Mouse (Mus musculus) ES-Bruce4 (cell line): Measurements from ENCODE around the gene Ugt1a6b. TPM values are rescaled to one million over a fixed set of nuclear protein-coding genes. Genes with fewer than 3 reads are reported as not detected.

Experiments
- H3K27ac ChIP-seq: 2 replicates; pipeline ENCODE4 v1.5.1; 2012; ENCODE audit warnings: low read length, inconsistent platforms; ENCODE audit not compliant: insufficient read depth
- H3K27me3 ChIP-seq: 2 replicates; pipeline ENCODE4 v1.6.1; 2012; ENCODE audit warnings: mild to moderate bottlenecking, low read length, inconsistent platforms; ENCODE audit not compliant: control insufficient read depth, poor library complexity, insufficient read depth, severe bottlenecking
- H3K36me3 ChIP-seq: 2 replicates; pipeline ENCODE4 v1.6.1; 2012; ENCODE audit warnings: inconsistent platforms, mild to moderate bottlenecking, low read length, moderate library complexity; ENCODE audit not compliant: control insufficient read depth, poor library complexity, insufficient read depth, severe bottlenecking
- H3K4me1 ChIP-seq: one replicate; pipeline ENCODE4 v1.8.1; 2011; ENCODE audit warnings: low read length; ENCODE audit not compliant: control insufficient read depth, insufficient read depth
- H3K4me3 ChIP-seq: 2 replicates; pipeline ENCODE4 v1.5.1; 2011; ENCODE audit warnings: low read depth, mild to moderate bottlenecking, low read length
- H3K9ac ChIP-seq: 2 replicates; pipeline ENCODE4 v1.6.1; 2012; ENCODE audit warnings: low read depth, mild to moderate bottlenecking, inconsistent platforms; ENCODE audit not compliant: poor library complexity, severe bottlenecking
- H3K9me3 ChIP-seq: replicated peaks from 2 replicates; pipeline ENCODE4 v1.6.1; 2012; ENCODE audit warnings: mild to moderate bottlenecking, low read length, inconsistent platforms; ENCODE audit not compliant: control insufficient read depth, poor library complexity, insufficient read depth, severe bottlenecking
- CTCF ChIP-seq: IDR thresholded peaks from one replicate; pipeline ENCODE4 v1.8.1; 2011; ENCODE audit warnings: low read depth, low read length
- EP300 ChIP-seq: IDR thresholded peaks from 2 replicates; pipeline ENCODE4 v1.6.1; 2011; ENCODE audit warnings: low read depth, low read length; ENCODE audit not compliant: insufficient read depth
- POLR2A ChIP-seq: IDR thresholded peaks from one replicate; pipeline ENCODE4 v1.8.1; 2011; ENCODE audit warnings: low read length; ENCODE audit not compliant: insufficient read depth
- polyA plus RNA-seq: library from polyadenylated mRNA; stranded (reverse); fragments of >200 nt; gene quantifications from 2 replicates; pipeline ENCODE4 v1.2.4, GENCODE M21; 2011; ENCODE audit warnings: low read depth; ENCODE audit not compliant: missing spikeins, insufficient read depth, insufficient read length

Ugt1a6b gene
- polyA plus RNA-seq, 1 experiment = not detected

DNA sequence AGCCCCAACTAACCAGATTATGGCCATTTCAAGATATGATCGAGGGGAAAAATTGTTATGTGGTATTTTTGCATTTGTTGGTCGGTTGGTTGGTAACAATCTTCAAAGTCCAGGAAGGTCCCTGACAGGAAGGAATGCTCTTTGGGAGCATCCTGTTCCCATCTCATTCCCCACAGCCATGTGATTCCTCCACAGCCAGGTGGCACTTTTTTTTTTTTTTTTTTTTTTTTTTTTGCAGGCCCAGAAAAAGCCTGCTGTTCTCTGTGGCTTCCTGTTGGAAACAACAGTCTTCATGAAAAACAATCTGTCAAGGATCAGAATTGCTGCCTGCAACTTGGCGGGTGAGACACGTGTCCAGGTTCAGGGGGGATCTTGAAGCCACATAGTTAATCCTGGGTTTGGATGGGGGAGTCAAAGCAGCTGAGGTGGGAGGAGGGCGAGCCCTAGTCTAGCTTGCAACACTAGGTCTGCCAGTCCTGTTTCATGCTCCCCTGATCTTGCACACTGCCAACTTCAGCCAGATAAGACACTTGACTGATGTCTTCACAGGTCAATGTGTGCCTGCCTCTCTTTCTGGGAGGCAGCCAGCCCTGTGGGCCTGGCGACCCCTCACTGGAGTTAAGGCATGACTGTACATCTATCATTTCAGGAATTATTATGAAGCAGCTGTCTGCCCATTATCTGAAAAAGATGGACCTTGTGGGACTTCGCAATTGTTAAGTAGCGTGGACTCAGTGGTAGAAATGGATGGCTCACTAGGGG is 156.0 kb downstream of the Ugt1a6b start:
- no peak overlapping the region for H3K27ac ChIP-seq
- H3K4me3 ChIP-seq = no peak overlapping the region
- H3K9me3 ChIP-seq = no peaks in the 10 kb centered on the region
- peaks cover 17% of the 10 kb centered on the region for H3K36me3 ChIP-seq
- H3K9ac ChIP-seq = no peak overlapping the region
- H3K4me1 ChIP-seq = no peaks in the 10 kb centered on the region
- H3K27me3 ChIP-seq = no peaks in the 10 kb centered on the region
- TF ChIP-seq CTCF (no peak), POLR2A (no peak), EP300 (no peak)

GRCm38 (mm10) chr1:88259643-88260024 is 156.6 kb downstream of the Ugt1a6b start:
- no peaks in the 10 kb centered on the region for H3K27me3 ChIP-seq
- no peak overlapping the region for H3K4me3 ChIP-seq
- TF ChIP-seq EP300 (no peak), POLR2A (no peak), CTCF (no peak)
- no peak overlapping the region for H3K9ac ChIP-seq
- no peak overlapping the region for H3K27ac ChIP-seq
- H3K4me1 ChIP-seq = no peaks in the 10 kb centered on the region
- no peaks in the 10 kb centered on the region for H3K9me3 ChIP-seq
- H3K36me3 ChIP-seq = peaks cover 23% of the 10 kb centered on the region

GRCm38 (mm10) chr1:88260114-88260513 is 157.1 kb downstream of the Ugt1a6b start:
- Histone ChIP-seq H3K4me3 (no peak overlapping the region), H3K9me3 (no peaks in the 10 kb centered on the region), H3K4me1 (no peaks in the 10 kb centered on the region), H3K9ac (no peak overlapping the region), H3K27me3 (no peaks in the 10 kb centered on the region), H3K27ac (no peak overlapping the region), H3K36me3 (peaks cover 27% of the 10 kb centered on the region)
- no peak for TF ChIP-seq CTCF
- TF ChIP-seq EP300 = no peak
- TF ChIP-seq POLR2A = no peak

GRCm38 (mm10) chr1:88260604-88261377 is 157.7 kb downstream of the Ugt1a6b start:
- Histone ChIP-seq H3K9ac (no peak overlapping the region), H3K27ac (no peak overlapping the region), H3K4me1 (no peaks in the 10 kb centered on the region), H3K36me3 (peaks cover 34% of the 10 kb centered on the region), H3K27me3 (no peaks in the 10 kb centered on the region), H3K9me3 (no peaks in the 10 kb centered on the region), H3K4me3 (no peak overlapping the region)
- TF ChIP-seq POLR2A (no peak), CTCF (no peak), EP300 (no peak)

DNA sequence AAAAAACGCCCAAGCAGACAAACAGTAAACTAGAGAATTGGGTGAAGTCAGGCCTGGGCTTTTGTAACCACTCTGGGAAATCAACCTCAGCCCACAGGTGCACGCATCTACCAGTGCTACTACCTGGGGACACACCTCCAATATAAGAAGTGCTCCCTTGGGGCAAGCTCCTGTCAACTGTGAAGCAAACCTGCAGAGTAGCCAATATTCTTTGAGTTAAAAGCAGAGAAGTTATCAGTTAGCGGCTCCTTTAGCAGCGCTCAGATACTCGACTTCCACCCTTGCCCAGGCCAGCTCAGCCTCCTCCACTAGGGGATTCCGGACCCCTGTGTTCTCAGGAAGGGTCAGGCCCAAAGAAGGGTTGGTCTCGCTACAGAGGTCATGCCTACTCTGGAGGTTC is 158.7 kb downstream of the Ugt1a6b start:
- no peaks in the 10 kb centered on the region for H3K4me1 ChIP-seq
- H3K9ac ChIP-seq = no peak overlapping the region
- H3K9me3 ChIP-seq = no peaks in the 10 kb centered on the region
- TF ChIP-seq EP300 (no peak), POLR2A (no peak), CTCF (no peak)
- H3K27me3 ChIP-seq = no peaks in the 10 kb centered on the region
- H3K27ac ChIP-seq = no peak overlapping the region
- H3K4me3 ChIP-seq = no peak overlapping the region
- H3K36me3 ChIP-seq = peaks cover 43% of the 10 kb centered on the region

- no peak overlapping the region for H3K4me3 ChIP-seq
- H3K4me1 ChIP-seq = no peaks in the 10 kb centered on the region
- no peak overlapping the region for H3K9ac ChIP-seq
- no peak overlapping the region for H3K27ac ChIP-seq
- no peaks in the 10 kb centered on the region for H3K9me3 ChIP-seq
- peaks cover 49% of the 10 kb centered on the region for H3K36me3 ChIP-seq
- H3K27me3 ChIP-seq = no peaks in the 10 kb centered on the region
- TF ChIP-seq EP300 (no peak), POLR2A (no peak), CTCF (no peak)
Measured at GRCm38 (mm10) chr1:88262255-88262654, 159.2 kb downstream of the Ugt1a6b start.
